Mouse (Mus musculus): Measurements from ENCODE around the gene Pacs1.

DNA sequence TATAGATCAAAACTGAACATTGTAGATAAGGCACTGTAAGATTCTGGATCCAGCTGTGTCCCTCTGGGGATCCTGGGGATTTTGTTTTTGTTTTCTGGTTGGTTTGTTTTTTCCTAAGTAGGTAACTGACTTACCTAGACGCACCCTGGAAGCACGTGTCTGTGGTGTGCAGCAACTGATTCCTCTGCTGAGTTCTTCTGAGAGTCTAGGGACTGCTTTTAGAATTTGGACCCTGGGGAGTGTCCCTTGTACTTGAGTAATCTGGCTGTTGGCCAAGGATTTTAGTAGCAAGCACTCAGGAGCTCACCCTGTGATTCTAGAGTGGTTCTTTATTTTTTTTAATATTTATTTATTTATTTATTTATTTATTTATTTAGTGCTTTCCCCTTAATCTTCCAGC is 85.5 kb downstream of the Pacs1 start:
- TF ChIP-seq CTCF (IDR thresholded peaks at IDR 0.05; ENCODE audit: borderline replicate concordance, control insufficient read depth, extremely low read depth, insufficient read depth, low read length, poor library complexity), result no peak
- TF ChIP-seq POLR2A (IDR thresholded peaks at IDR 0.05; ENCODE audit: control insufficient read depth, extremely low read depth, insufficient read depth, low read length, poor library complexity), result no peak

All from thymus, adult 2 months (tissue).